Mouse (Mus musculus) embryonic stem cell, embryonic (primary cell): ENCODE results near the gene Ube4b.

Experiments used
- CTCF ChIA-PET, 4 experiments: fragments of 300-600 bp in 2 of 4; fragments of 350-600 bp in 2 of 4; sonication (Branson Sonifier 250); formaldehyde crosslinking; loops; one replicate each; lab custom pipeline; 2022; ENCODE audit warnings: inconsistent platforms in 2 of 4; lab: Charles Lee
- POLR2A ChIA-PET, 4 experiments: fragments of 300-600 bp in 2 of 4; fragments of 350-600 bp in 2 of 4; sonication (Branson Sonifier 250); formaldehyde crosslinking; loops; one replicate each; lab custom pipeline; 2022; ENCODE audit warnings: antibody characterized with exemption in 4 of 4, inconsistent platforms in 1 of 4; lab: Charles Lee

Gene Ube4b

DNA sequence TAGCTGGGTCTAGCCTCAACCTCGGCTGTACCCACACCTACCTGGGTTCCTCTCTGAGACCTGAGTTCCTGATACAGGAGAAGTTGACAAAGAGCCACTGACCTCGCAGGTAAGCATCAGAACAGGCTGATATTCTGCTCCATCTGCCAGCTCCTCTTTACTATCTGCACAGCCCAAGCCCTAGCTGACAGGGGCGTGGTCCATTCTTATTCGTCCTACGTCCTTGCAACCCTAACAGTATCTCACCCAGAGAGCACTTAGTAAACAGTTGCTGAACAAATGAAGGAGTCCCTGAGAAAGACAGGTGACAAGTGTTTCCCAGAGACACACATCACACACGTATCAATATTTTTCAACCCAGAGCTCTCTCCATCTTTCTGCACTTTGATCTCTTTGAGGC is 18.2 kb downstream of the Ube4b start:
- CTCF ChIA-PET, result interaction anchor here in 3 of 4 experiments (0.5 to 1.4 kb wide), 7 partner anchors 9 to 264 kb away, joined by 3 to 4 read pairs (median 3); no protein-coding TSS in a partner anchor
- POLR2A ChIA-PET, result interaction anchor here in 2 of 4 experiments (0.5 to 4.4 kb wide), 19 partner anchors 9 to 546 kb away, joined by 3 to 30 read pairs (median 4); partner anchors contain the start of genes Spsb1 (in 1 of the 2) and Ube4b (in 1 of the 2)

DNA sequence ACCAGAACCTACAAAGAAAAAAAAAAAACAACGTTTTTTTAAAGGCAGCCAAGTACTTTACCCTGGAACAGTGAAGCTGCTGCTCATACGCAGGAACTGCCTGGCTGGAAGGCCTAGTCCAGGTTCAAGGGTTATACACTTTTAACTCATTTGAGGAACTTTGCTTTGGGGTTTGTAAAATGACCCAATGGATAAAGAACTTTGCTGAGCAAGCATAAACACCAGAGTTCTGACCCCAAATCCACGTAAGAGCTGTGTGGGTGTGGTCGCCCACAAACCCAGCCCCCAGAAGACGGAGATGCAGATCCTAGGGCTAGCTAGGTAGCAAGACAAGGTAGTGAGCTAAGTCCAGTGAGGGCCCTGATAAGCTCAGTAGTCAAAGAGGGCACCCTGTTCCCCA is 19.1 kb downstream of the Ube4b start:
- POLR2A ChIA-PET, result interaction anchor here in 3 of 4 experiments (0.6 to 4.4 kb wide), 16 partner anchors 9 to 547 kb away, joined by 3 to 30 read pairs (median 5); partner anchors contain the start of genes Spsb1 (in 1 of the 3) and Ube4b (in 1 of the 3)
- CTCF ChIA-PET, result interaction anchor here in 2 of 4 experiments (0.6 to 0.9 kb wide), 3 partner anchors 8 to 332 kb away, joined by 3 to 4 read pairs (median 3); no protein-coding TSS in a partner anchor

DNA sequence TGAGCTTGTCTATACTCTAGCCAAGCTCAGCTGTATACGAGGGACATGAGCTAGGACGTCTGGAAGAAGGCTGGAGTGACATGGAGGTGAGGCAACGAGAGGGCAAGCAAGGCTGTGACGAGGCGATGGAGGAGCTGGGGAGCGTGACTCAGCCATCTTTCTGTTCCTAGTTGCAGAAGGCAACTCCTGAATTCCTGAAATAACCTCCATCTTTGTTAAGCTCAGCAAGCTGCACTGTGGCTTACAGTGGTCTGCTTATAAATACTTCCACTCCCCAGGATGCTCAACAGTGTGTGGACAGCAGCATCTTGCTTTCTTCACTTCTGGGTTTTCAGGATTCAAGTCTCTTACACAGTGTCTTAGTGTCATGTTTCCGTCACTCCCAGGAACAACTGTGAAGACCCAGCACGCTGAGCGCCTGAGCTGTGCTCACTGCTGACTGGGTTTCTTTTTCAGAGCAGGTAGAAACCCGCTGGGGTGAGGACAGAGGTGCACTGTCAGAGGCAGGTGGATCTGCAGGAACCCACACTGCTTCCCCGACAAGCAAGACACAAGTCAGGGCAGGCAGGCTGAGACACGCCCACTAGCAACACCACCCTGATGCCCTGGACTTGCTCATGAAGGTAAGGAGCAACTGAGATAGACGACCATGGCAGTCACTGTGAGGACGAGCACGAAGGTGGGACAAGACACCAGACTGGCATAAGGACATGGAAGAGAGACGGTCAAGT is 20.7 kb downstream of the Ube4b start:
- POLR2A ChIA-PET, result interaction anchor here in 2 of 4 experiments (0.6 to 4.4 kb wide), 13 partner anchors 10 to 98 kb away, joined by 3 to 30 read pairs (median 5); partner anchors contain the start of gene Kif1b (in 1 of the 2)
- CTCF ChIA-PET, result no interaction called here

DNA sequence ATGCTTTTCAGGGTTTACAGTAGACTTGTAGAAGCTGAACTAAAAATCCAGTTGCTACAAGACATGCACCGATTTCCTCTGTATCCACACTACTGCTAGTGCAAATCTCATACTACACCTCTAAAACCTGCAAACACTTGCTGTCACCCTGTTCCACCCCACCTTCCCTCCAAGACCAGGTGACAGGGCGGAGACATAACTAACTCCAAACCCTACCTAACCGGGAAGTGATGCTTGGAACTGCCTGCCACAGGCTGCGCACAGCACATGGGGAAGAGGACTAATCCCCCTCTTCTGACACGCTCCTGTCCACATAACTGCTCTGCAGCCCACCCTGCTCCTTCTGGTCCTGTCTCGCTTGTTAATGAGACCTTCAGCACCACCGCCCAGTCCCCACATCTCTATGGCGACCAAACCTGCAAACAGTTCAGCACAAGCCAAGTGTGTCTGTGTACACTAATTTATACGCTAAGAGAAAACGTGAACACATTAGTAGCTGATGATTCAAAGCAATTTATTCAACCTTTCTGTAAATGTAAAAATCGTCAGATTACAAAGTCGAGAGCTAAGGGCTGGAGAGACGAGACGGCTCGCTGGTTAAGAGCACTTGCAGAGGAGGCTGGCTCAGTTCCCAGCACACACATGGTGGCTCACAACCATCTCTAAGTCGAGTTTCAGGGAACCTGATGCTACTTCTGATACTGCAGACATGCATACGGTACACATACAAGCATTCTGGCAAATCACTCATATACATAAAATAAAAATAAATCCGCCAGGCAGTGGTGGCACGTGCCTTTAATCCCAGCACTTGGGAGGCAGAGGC is 21.7 kb downstream of the Ube4b start:
- ChIA-PET CTCF (interaction anchor here in 2 of 4 experiments (0.5 to 1.3 kb wide), 2 partner anchors 19 to 191 kb away, joined by 3 to 4 read pairs; no protein-coding TSS in a partner anchor), POLR2A (interaction anchor here in 2 of 4 experiments (0.9 to 4.4 kb wide), 6 partner anchors 9 to 97 kb away, joined by 3 to 30 read pairs (median 4); partner anchors contain the start of gene Kif1b (in 1 of the 2))

- POLR2A ChIA-PET, result interaction anchor here in 2 of 4 experiments (0.6 to 1.7 kb wide), 6 partner anchors 9 to 142 kb away, joined by 3 to 5 read pairs (median 4); no protein-coding TSS in a partner anchor
- CTCF ChIA-PET, result no interaction called here
Observed at GRCm38 (mm10) chr4:149403037-149403436, 23.5 kb downstream of the Ube4b start.

GRCm38 (mm10) chr4:149401591-149401982 is 25.0 kb downstream of the Ube4b start:
- POLR2A ChIA-PET, result no interaction called here

DNA sequence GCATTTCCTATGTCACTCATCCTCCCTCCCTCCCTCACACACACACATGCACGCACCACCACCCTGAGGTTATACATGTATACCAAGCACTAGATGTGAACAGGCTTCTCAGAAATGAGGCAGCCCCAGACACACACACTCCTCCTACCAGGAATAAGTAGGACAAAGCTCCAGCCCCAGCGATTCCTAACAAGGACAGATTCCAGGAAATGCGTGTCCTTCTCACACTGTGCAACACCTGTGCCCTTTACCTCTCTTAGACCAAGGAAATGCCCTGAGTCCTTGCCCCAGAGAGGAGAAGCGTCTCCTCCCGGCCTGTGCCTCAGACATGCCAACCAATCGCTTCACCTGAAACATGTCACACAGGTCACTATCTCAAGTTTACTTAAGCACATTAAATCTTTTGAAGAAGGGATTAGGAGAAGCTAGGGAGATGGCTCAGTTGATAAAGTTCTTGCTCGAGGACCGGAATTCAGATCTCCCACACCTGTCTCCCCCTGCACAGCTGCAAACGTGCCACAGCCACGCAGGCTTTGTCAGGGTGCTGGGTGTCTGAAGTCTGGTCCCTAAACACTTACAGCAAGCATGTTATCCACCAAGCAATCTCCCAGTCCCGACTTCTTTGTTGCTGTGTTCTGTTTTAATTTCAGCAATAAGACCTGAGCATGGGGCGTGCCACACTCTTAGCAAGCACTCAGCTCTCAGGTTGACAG is 25.5 kb downstream of the Ube4b start:
- CTCF ChIA-PET, result interaction anchor here in 1 of 4 experiments (0.6 kb wide), 1 partner anchor 18 kb away, joined by 3 read pairs; no protein-coding TSS in a partner anchor
- POLR2A ChIA-PET, result interaction anchor here in 2 of 4 experiments (0.6 kb wide), 2 partner anchors 38 to 52 kb away, joined by 3 read pairs; no protein-coding TSS in a partner anchor

More at GRCm38 (mm10) chr4:149401591-149401982, 25.0 kb downstream of the Ube4b start:
- CTCF ChIA-PET, result no interaction called here

GRCm38 (mm10) chr4:149399331-149399910 is 27.1 kb downstream of the Ube4b start:
- ChIA-PET CTCF (interaction anchor here in 2 of 4 experiments (0.6 to 1.2 kb wide), 4 partner anchors 8 to 255 kb away, joined by 3 to 4 read pairs (median 4); no protein-coding TSS in a partner anchor), POLR2A (interaction anchor here in 3 of 4 experiments (0.6 to 1.9 kb wide), 9 partner anchors 8 to 799 kb away, joined by 3 to 7 read pairs (median 4); no protein-coding TSS in a partner anchor)

DNA sequence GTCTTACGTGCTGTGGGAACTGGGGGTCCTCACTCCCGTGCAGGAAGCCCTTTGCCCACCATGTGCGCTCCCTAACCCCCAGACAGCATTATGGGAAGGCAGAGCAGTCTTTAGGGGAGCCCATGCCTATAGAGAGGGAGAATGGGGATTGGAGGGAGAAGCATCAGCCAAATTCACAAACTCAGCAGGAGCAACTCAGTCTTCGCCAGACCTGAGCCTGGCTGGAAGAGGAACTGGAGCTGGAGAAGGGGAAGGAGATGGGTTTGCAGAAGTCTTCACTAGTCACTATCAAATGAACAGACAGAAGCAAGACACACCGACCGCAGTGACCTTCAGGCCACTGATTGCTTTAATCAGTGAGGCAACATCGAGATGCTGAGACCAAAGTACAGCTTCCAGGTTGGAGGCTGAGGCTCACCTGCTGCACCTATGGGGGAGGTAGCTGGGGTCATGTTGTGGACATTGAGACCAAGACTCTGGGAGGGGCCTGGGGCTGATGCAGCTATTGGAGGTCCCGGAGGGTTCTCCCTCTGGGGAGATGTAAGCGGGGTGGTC is 28.3 kb downstream of the Ube4b start:
- ChIA-PET POLR2A (interaction anchor here in 2 of 4 experiments (1.2 to 1.9 kb wide), 3 partner anchors 9 to 16 kb away, joined by 3 to 7 read pairs (median 4); no protein-coding TSS in a partner anchor), CTCF (interaction anchor here in 2 of 4 experiments (0.5 to 1.0 kb wide), 2 partner anchors 254 to 559 kb away, joined by 3 to 4 read pairs; no protein-coding TSS in a partner anchor)

DNA sequence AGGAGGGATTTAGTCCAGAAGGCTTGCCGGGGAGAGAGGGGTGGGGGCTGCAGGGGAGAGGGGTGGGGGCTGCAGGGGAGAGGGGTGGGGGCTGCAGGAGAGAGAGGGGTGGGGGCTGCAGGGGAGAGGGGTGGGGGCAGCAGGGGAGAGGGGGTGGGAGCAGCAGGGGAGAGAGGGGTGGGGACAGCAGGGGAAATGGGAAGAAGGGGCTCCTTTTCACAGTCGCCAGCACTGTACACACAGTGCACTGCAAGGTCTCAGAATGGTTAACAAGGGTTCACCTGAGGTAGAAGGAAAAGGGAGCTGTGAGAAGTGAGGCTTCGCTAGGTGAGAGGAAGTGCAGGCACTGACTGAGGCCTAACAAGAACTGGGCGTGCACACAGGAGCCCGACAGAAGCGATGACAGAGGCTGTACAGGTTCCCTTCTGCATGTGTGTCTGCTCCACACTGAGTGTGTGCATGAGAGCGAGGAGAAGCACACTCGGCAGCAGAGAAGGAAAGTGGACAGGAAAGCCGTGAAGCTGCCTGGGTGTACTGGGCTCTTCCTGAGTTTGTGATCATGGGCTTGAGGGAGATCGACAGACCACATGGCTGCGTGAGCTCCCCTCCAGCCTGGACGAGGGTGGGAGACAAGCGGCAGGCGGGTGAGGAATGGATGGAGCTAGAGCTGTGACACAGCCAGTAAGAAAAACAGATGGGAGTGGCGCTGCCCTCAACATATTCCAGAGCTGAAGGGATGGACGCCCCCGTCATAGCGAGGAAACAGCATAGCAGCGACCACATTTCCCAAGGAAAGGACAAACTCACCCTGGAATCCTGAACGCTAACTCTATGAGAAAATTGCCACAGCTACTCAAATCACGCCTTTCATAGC is 29.9 kb downstream of the Ube4b start:
- POLR2A ChIA-PET, result interaction anchor here (0.6 to 3.1 kb wide), 26 partner anchors 10 to 312 kb away, joined by 3 to 30 read pairs (median 3); partner anchors contain the start of genes Kif1b (in 1 of the 4) and Pgd (in 1 of the 4)
- CTCF ChIA-PET, result interaction anchor here (0.6 to 1.9 kb wide), 9 partner anchors 12 to 152 kb away, joined by 3 to 7 read pairs (median 4); no protein-coding TSS in a partner anchor

- POLR2A ChIA-PET, result interaction anchor here in 2 of 4 experiments (0.6 to 3.1 kb wide), 9 partner anchors 10 to 518 kb away, joined by 3 to 30 read pairs (median 5); no protein-coding TSS in a partner anchor
- CTCF ChIA-PET, result interaction anchor here in 3 of 4 experiments (0.6 to 1.9 kb wide), 4 partner anchors 22 to 125 kb away, joined by 3 to 7 read pairs (median 3); no protein-coding TSS in a partner anchor
Observed at GRCm38 (mm10) chr4:149395581-149395980, 31.0 kb downstream of the Ube4b start.

DNA sequence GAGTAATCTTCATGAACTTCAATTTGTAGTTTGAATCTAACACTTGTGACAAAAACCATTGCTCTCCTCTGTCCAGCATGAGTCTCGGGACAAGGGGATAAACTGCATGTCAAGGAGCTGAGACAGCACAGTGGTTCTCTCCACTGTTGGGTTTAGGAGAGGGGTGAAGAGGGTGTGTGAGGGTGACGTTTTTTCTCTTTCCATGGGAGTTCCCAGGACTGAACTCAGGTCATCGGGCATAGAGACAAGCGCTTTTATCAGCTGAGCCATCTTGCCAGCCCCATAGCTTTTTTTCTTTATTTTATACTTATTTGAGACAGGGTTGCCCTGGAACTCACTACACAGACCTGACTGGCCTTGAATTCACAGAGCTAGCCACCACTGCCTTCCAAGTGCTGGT is 32.3 kb downstream of the Ube4b start:
- ChIA-PET POLR2A (interaction anchor here in 2 of 4 experiments (1.0 to 1.4 kb wide), 6 partner anchors 9 to 128 kb away, joined by 3 to 5 read pairs (median 3); no protein-coding TSS in a partner anchor), CTCF (no interaction called here)

- CTCF ChIA-PET, result interaction anchor here in 1 of 4 experiments (0.5 kb wide), 1 partner anchor 179 kb away, joined by 3 read pairs; no protein-coding TSS in a partner anchor
- POLR2A ChIA-PET, result interaction anchor here in 2 of 4 experiments (1.0 to 1.4 kb wide), 8 partner anchors 10 to 129 kb away, joined by 3 to 5 read pairs (median 3); no protein-coding TSS in a partner anchor
Observed at GRCm38 (mm10) chr4:149393311-149393995, 33.1 kb downstream of the Ube4b start.

DNA sequence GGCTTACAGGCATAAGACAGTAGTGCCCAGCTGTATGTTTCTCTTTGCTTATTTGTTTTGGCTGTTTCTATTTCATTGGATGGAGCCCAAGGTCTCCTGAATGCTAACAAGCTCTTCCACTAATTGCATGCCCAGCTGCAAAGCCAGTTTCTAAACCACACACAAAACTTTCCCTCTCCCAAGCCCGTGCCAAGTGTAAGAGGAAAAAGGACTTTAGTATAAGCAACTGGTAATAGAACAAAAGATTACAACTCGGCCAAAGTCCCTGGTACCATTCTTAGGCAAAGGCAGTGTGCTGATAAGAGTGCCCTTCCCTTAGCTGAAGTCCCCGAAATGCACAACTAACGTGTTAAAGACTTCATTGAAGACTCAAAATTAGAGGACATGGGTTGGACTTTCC is 34.2 kb downstream of the Ube4b start:
- POLR2A ChIA-PET, result interaction anchor here in 1 of 4 experiments (1.1 kb wide), 1 partner anchor 16 kb away, joined by 4 read pairs; no protein-coding TSS in a partner anchor

More for the DNA sequence above, 34.2 kb downstream of the Ube4b start:
- CTCF ChIA-PET, result no interaction called here
